Mouse (Mus musculus) forebrain, embryonic 16.5 days (tissue): Measurements from ENCODE around the gene Nxnl1. TPM values are rescaled to one million over a fixed set of nuclear protein-coding genes. Genes with fewer than 3 reads are reported as not detected.

Experiments
- ATAC-seq: fragments of 200-750 bp; cut with Nextera tagmentation; 2 replicates; pipeline ENCODE4 v1.8.0; 2017; ENCODE audit warnings: mild to moderate bottlenecking, moderate library complexity
- H3K27ac ChIP-seq: fragments of 300-500 bp; sonication (generic); 2 replicates; pipeline ENCODE4 v1.5.1; 2014; ENCODE audit warnings: low read length, control low read depth
- H3K27me3 ChIP-seq: fragments of 300-500 bp; sonication (generic); replicated peaks from 2 replicates; pipeline ENCODE4 v1.6.1; 2014; ENCODE audit warnings: low read length; ENCODE audit not compliant: control insufficient read depth, insufficient read depth
- H3K36me3 ChIP-seq: fragments of 300-500 bp; sonication (generic); 2 replicates; pipeline ENCODE4 v1.6.1; 2014; ENCODE audit not compliant: control insufficient read depth, insufficient read depth
- H3K4me1 ChIP-seq: fragments of 300-500 bp; sonication (generic); replicated peaks from 2 replicates; pipeline ENCODE4 v1.6.1; 2014; ENCODE audit warnings: low read length; ENCODE audit not compliant: control insufficient read depth, insufficient read depth
- H3K4me2 ChIP-seq: fragments of 300-500 bp; sonication (generic); 2 replicates; pipeline ENCODE4 v1.6.1; 2014; ENCODE audit warnings: mild to moderate bottlenecking, low read length, control low read depth
- H3K4me3 ChIP-seq: fragments of 300-500 bp; sonication (generic); replicated peaks from 2 replicates; pipeline ENCODE4 v1.5.1; 2014; ENCODE audit warnings: mild to moderate bottlenecking, low read length, control low read depth
- H3K9ac ChIP-seq: fragments of 300-500 bp; sonication (generic); replicated peaks from 2 replicates; pipeline ENCODE4 v1.6.1; 2014; ENCODE audit warnings: low read depth, low read length, control low read depth
- H3K9me3 ChIP-seq: fragments of 300-500 bp; sonication (generic); 2 replicates; pipeline ENCODE4 v1.6.1; 2016; ENCODE audit warnings: low read length; ENCODE audit not compliant: control insufficient read depth
- WGBS: fragments of 180-500 bp; shearing (Covaris S2); extraction: QIAGEN DNeasy Blood & Tissue Kit; methylation state at CpG from one replicate; pipeline ENCODE4 v1.1.7; 2014; 5-methylcytosine and 5-hydroxymethylcytosine counted together
- polyA plus RNA-seq: library from polyadenylated mRNA; unstranded; fragments of >200 nt; fragmentation: Nextera tagmentation; extraction: Ambion mirVana; gene quantifications from 2 replicates; pipeline ENCODE4 v1.2.1, GENCODE M21; 2015

The Nxnl1 gene
- not detected in 2 replicates for polyA plus RNA-seq

GRCm38 (mm10) chr8:71566501-71566900, at the start of gene Nxnl1:
TSS of gene Nxnl1 (minus strand) at chr8:71566601.
- no peaks in the 10 kb centered on the region for H3K36me3 ChIP-seq
- no peak for ATAC-seq
- H3K4me3 ChIP-seq, result no peak within 1 kb of the TSS
- no peaks in the 10 kb centered on the region for H3K9me3 ChIP-seq
- peaks cover 14% of the 10 kb centered on the region for H3K27me3 ChIP-seq
- no peak within 1 kb of the TSS for H3K27ac ChIP-seq
- no peak within 1 kb of the TSS for H3K9ac ChIP-seq
- WGBS, result 49% methylated on average over 3 of the region's 3 CpGs
- peaks cover 21% of the 10 kb centered on the region for H3K4me1 ChIP-seq
- no peak within 1 kb of the TSS for H3K4me2 ChIP-seq

GRCm38 (mm10) chr8:71613418-71613817, 47.0 kb upstream of the Nxnl1 start:
- no peaks in the 10 kb centered on the region for H3K27me3 ChIP-seq
- H3K36me3 ChIP-seq, result peaks cover 17% of the 10 kb centered on the region
- H3K9ac ChIP-seq, result no peak overlapping the region
- peaks cover 13% of the 10 kb centered on the region for H3K4me1 ChIP-seq
- WGBS, result 67% methylated on average over 4 of the region's 4 CpGs
- H3K4me2 ChIP-seq, result no peak overlapping the region
- H3K4me3 ChIP-seq, result no peak overlapping the region
- ATAC-seq, result no peak
- H3K9me3 ChIP-seq, result no peaks in the 10 kb centered on the region
- no peak overlapping the region for H3K27ac ChIP-seq

- 28% methylated on average over 5 of the region's 5 CpGs for whole genome bisulfite sequencing
- H3K36me3 ChIP-seq, result peaks cover 5% of the 10 kb centered on the region
- no peaks in the 10 kb centered on the region for H3K27me3 ChIP-seq
- peaks cover 13% of the 10 kb centered on the region for H3K4me1 ChIP-seq
- H3K4me3 ChIP-seq, result peak overlapping the region; percentile 84
- peak overlapping the region; percentile 78 for H3K9ac ChIP-seq
- no peaks in the 10 kb centered on the region for H3K9me3 ChIP-seq
- H3K27ac ChIP-seq, result no peak overlapping the region
- no peak for ATAC-seq
- H3K4me2 ChIP-seq, result peak overlapping the region; percentile 82
These were observed 45.7 kb upstream of the Nxnl1 start for GRCm38 (mm10) chr8:71612141-71612540.

GRCm38 (mm10) chr8:71610822-71611651, 44.6 kb upstream of the Nxnl1 start, which contains the start of gene Colgalt1:
TSS of gene Colgalt1 (plus strand) at chr8:71610998.
- WGBS, result 0% methylated on average over 71 of the region's 82 CpGs
- Histone ChIP-seq H3K36me3 (peaks cover 4% of the 10 kb centered on the region), H3K4me1 (peaks cover 13% of the 10 kb centered on the region), H3K9ac (peak within 1 kb of the TSS; percentile 78), H3K27ac (peak within 1 kb of the TSS; percentile 89), H3K9me3 (no peaks in the 10 kb centered on the region), H3K27me3 (no peaks in the 10 kb centered on the region), H3K4me2 (peak within 1 kb of the TSS; percentile 82), H3K4me3 (peak within 1 kb of the TSS; percentile 84)
- ATAC-seq, result peak; percentile 99

- Histone ChIP-seq H3K4me2 (no peak overlapping the region), H3K27me3 (peaks cover 28% of the 10 kb centered on the region), H3K9me3 (no peaks in the 10 kb centered on the region), H3K4me1 (peaks cover 9% of the 10 kb centered on the region), H3K9ac (no peak overlapping the region), H3K36me3 (no peaks in the 10 kb centered on the region), H3K27ac (no peak overlapping the region), H3K4me3 (no peak overlapping the region)
- WGBS, result 58% methylated on average over 7 of the region's 7 CpGs
- ATAC-seq, result no peak
These were observed 37.6 kb upstream of the Nxnl1 start for GRCm38 (mm10) chr8:71604021-71604420.

GRCm38 (mm10) chr8:71602666-71603334, 36.4 kb upstream of the Nxnl1 start:
- Histone ChIP-seq H3K4me2 (peak overlapping the region; percentile 52), H3K4me3 (peak overlapping the region; percentile 37), H3K9ac (peak overlapping the region; percentile 48), H3K9me3 (no peaks in the 10 kb centered on the region), H3K4me1 (peaks cover 9% of the 10 kb centered on the region), H3K27ac (no peak overlapping the region), H3K27me3 (peaks cover 28% of the 10 kb centered on the region), H3K36me3 (no peaks in the 10 kb centered on the region)
- ATAC-seq, result peak; percentile 59
- WGBS, result 2% methylated on average over 31 of the region's 32 CpGs

GRCm38 (mm10) chr8:71601939-71602665, 35.7 kb upstream of the Nxnl1 start:
- ATAC-seq, result peak; percentile 62
- Histone ChIP-seq H3K9ac (peak overlapping the region; percentile 48), H3K4me3 (peak overlapping the region; percentile 37), H3K27ac (no peak overlapping the region), H3K27me3 (peaks cover 28% of the 10 kb centered on the region), H3K36me3 (no peaks in the 10 kb centered on the region), H3K9me3 (no peaks in the 10 kb centered on the region), H3K4me1 (peaks cover 9% of the 10 kb centered on the region), H3K4me2 (peak overlapping the region; percentile 52)
- WGBS, result 2% methylated on average over 64 of the region's 65 CpGs

GRCm38 (mm10) chr8:71598841-71599240, 32.4 kb upstream of the Nxnl1 start:
- 93% methylated on average over 5 of the region's 5 CpGs for WGBS

GRCm38 (mm10) chr8:71598375-71598774, 32.0 kb upstream of the Nxnl1 start:
- no peak overlapping the region for H3K9ac ChIP-seq
- no peaks in the 10 kb centered on the region for H3K36me3 ChIP-seq
- peaks cover 26% of the 10 kb centered on the region for H3K27me3 ChIP-seq
- ATAC-seq, result no peak
- H3K4me3 ChIP-seq, result no peak overlapping the region
- H3K4me2 ChIP-seq, result no peak overlapping the region
- no peak overlapping the region for H3K27ac ChIP-seq
- H3K9me3 ChIP-seq, result no peaks in the 10 kb centered on the region
- H3K4me1 ChIP-seq, result peaks cover 18% of the 10 kb centered on the region

More at GRCm38 (mm10) chr8:71598841-71599240, 32.4 kb upstream of the Nxnl1 start:
- Histone ChIP-seq H3K27me3 (peaks cover 28% of the 10 kb centered on the region), H3K4me2 (no peak overlapping the region), H3K4me3 (no peak overlapping the region), H3K36me3 (no peaks in the 10 kb centered on the region), H3K9me3 (no peaks in the 10 kb centered on the region), H3K27ac (no peak overlapping the region), H3K9ac (no peak overlapping the region), H3K4me1 (peaks cover 16% of the 10 kb centered on the region)
- ATAC-seq, result no peak
